Mouse (Mus musculus) cerebellum, adult 2 months (tissue): ENCODE measurements around the gene Tal1.

ENCODE experiments used
- CTCF ChIP-seq: fragments of 200-500 bp; IDR thresholded peaks from 2 replicates; pipeline ENCODE4 v1.5.1; 2011; ENCODE audit warnings: low read depth, mild to moderate bottlenecking, control low read depth, low read length, moderate library complexity, borderline replicate concordance; ENCODE audit not compliant: insufficient read depth
- POLR2A ChIP-seq: fragments of 200-500 bp; IDR thresholded peaks from 2 replicates; pipeline ENCODE4 v1.6.1; 2011; ENCODE audit warnings: low read length, control low read depth, borderline replicate concordance; ENCODE audit not compliant: insufficient read depth

- no peak for TF ChIP-seq CTCF
- no peak for TF ChIP-seq POLR2A
Measured at GRCm38 (mm10) chr4:115056371-115056920, at the start of gene Tal1.
